In the genomic region with DNA sequence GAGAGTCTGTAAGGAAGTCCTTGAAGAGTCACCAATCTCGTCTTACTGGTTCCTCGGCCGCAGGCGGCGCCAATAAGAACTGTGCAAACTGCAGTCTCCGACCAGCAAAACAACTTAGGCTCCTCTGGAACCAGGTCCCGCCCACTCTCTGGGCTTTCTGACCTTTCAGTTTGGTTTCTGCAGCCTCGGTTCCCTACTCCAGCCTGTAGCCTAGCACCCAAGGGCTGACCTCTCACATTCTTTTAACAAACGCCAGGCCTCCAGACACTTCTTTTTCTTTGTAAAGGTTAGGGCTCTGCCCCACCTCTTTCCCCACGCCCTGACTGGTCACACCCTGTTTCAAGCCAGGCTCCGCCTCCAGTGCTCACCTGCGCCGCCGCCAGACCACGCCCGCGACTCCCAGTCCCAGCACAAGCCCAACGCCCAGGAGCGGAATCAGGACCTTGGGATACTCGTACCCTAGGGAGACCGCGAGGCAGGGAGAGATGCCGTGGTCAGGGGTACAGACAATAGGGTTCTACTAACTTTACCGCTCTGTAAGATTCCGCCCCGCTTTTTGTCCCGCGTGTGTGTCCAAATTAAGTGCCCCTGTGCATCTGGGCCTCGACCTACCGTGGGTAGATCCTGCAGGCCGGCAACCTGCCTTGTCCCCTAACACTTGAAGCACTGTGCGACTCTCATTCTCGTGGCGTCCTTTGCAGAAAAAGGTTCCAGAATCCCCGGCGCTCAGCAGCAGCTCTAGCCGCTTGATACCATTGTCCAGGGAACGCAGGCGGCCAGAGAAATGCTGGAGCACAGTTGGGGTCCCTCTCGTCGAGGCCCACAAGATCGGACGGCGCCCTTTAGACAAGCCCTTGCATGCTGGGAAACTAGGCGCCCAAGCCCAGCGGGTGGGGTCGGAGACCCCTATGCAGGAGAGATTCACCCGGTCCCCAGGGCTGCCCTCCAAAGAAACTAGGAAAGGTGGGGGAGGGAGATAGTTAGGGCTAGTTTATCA, we compare ENCODE assay signal across 8 mouse cellular contexts. TPM values are rescaled to one million over a fixed set of nuclear protein-coding genes. Genes with fewer than 3 reads are reported as not detected.
DNase-seq lines count a peak whose midpoint lies in the region; ATAC-seq and TF ChIP-seq lines count a peak whose summit lies in the region.

Gene Ly6g6c, plus strand, starts transcription at position 438 of the 997 bp plus-strand sequence.

- H3K27me3 ChIP-seq in G1E (ENCODE audit: insufficient read depth, low read length), result peaks cover 52% of the 10 kb centered on the region
- H3K27me3 ChIP-seq in forebrain, embryonic 10.5 days (ENCODE audit: poor library complexity, severe bottlenecking), result peaks cover 84% of the 10 kb centered on the region
- peaks cover 35% of the 10 kb centered on the region for H3K27me3 ChIP-seq in hindbrain, embryonic 14.5 days (ENCODE audit: control insufficient read depth, insufficient read depth, low read length)
- peaks cover 2% of the 10 kb centered on the region; the same call in 1 of the 2 replicates for H3K27me3 ChIP-seq in liver, adult 2 months (ENCODE audit: control insufficient read depth, insufficient read depth, low read length)
- peaks cover 41% of the 10 kb centered on the region for H3K27me3 ChIP-seq in midbrain, embryonic 15.5 days (replicated peaks)

- H3K4me2 ChIP-seq in hindbrain, embryonic 14.5 days (replicated peaks), result peak within 1 kb of the TSS; percentile 45
- H3K4me2 ChIP-seq in midbrain, embryonic 15.5 days, result peak within 1 kb of the TSS; percentile 43

- H3K4me3 ChIP-seq in G1E (ENCODE audit: low read depth, low read length), result peak within 1 kb of the TSS; percentile 49; the same call in 1 of the 2 replicates
- peak within 1 kb of the TSS; percentile 50 for H3K4me3 ChIP-seq in forebrain, embryonic 10.5 days
- H3K4me3 ChIP-seq in hindbrain, embryonic 14.5 days (replicated peaks; ENCODE audit: low read length), result peak within 1 kb of the TSS; percentile 20
- peak within 1 kb of the TSS; percentile 24 for H3K4me3 ChIP-seq in liver, adult 2 months (ENCODE audit: insufficient read depth, low read depth, low read length)
- peak within 1 kb of the TSS; percentile 13 for H3K4me3 ChIP-seq in midbrain, embryonic 15.5 days

- H3K79me2 ChIP-seq in liver, adult 2 months (ENCODE audit: control insufficient read depth, insufficient read depth, low read length), result no peaks in the 10 kb centered on the region

- DNase-seq in B cell, adult 2 months, result peak; percentile 35 to 38
- DNase-seq in G1E (ENCODE audit: low spot score), result no peak
- DNase-seq in forebrain, embryonic 10.5 days (ENCODE audit: extremely low spot score, low spot score), result peak; percentile 50
- no peak for DNase-seq in hindbrain, embryonic 14.5 days (ENCODE audit: low spot score)
- no peak for DNase-seq in liver, adult 2 months (ENCODE audit: extremely low read depth, low read depth, low spot score)
- DNase-seq in right cerebral cortex, adult 18-20 months, result no peak
- no peak for DNase-seq in frontal cortex, postnatal 36 days (ENCODE audit: low spot score in 2 of 2)

- peak within 1 kb of the TSS; percentile 26; the same call in 1 of the 2 replicates for H3K9ac ChIP-seq in hindbrain, embryonic 14.5 days
- no peak within 1 kb of the TSS for H3K9ac ChIP-seq in liver, adult 2 months (ENCODE audit: low read depth, low read length)
- peak within 1 kb of the TSS; percentile 26; the same call in 1 of the 2 replicates for H3K9ac ChIP-seq in midbrain, embryonic 15.5 days

- no peak for ATAC-seq in G1E (ENCODE audit: extremely low read depth, insufficient number of reproducible peaks, low FRiP score, poor library complexity, severe bottlenecking)
- ATAC-seq in hindbrain, embryonic 14.5 days (ENCODE audit: low FRiP score), result no peak
- no peak for ATAC-seq in midbrain, embryonic 15.5 days (replicated peaks)

- no peak for TF ChIP-seq POLR2A in liver, adult 2 months (IDR thresholded peaks at IDR 0.05; ENCODE audit: extremely low read depth, insufficient read depth, low read length)

- TF ChIP-seq CTCF in G1E (IDR thresholded peaks at IDR 0.05; ENCODE audit: low read depth, low read length), result no peak
- TF ChIP-seq CTCF in liver, adult 2 months (IDR thresholded peaks at IDR 0.05; ENCODE audit: low read depth, low read length), result no peak

- H3K4me1 ChIP-seq in G1E (ENCODE audit: insufficient read depth, low read depth, low read length), result peaks cover 44% of the 10 kb centered on the region
- peaks cover 39% of the 10 kb centered on the region for H3K4me1 ChIP-seq in forebrain, embryonic 10.5 days
- peaks cover 12% of the 10 kb centered on the region for H3K4me1 ChIP-seq in hindbrain, embryonic 14.5 days (replicated peaks; ENCODE audit: control insufficient read depth, insufficient read depth, low read length)
- H3K4me1 ChIP-seq in liver, adult 2 months (ENCODE audit: control insufficient read depth, insufficient read depth, low read length), result no peaks in the 10 kb centered on the region
- peaks cover 18% of the 10 kb centered on the region for H3K4me1 ChIP-seq in midbrain, embryonic 15.5 days

- H3K36me3 ChIP-seq in G1E (replicated peaks), result peaks cover 33% of the 10 kb centered on the region
- H3K36me3 ChIP-seq in forebrain, embryonic 10.5 days (replicated peaks), result peaks cover 32% of the 10 kb centered on the region
- peaks cover 30% of the 10 kb centered on the region for H3K36me3 ChIP-seq in hindbrain, embryonic 14.5 days (replicated peaks; ENCODE audit: control insufficient read depth, insufficient read depth)
- no peaks in the 10 kb centered on the region for H3K36me3 ChIP-seq in liver, adult 2 months (ENCODE audit: control insufficient read depth, insufficient read depth, low read length)
- peaks cover 4% of the 10 kb centered on the region; the same call in 1 of the 2 replicates for H3K36me3 ChIP-seq in midbrain, embryonic 15.5 days (replicated peaks)

- no peaks in the 10 kb centered on the region for H3K9me3 ChIP-seq in G1E (replicated peaks)
- no peaks in the 10 kb centered on the region for H3K9me3 ChIP-seq in forebrain, embryonic 10.5 days
- H3K9me3 ChIP-seq in hindbrain, embryonic 14.5 days (ENCODE audit: control insufficient read depth, low read length), result no peaks in the 10 kb centered on the region
- no peaks in the 10 kb centered on the region for H3K9me3 ChIP-seq in midbrain, embryonic 15.5 days

- 1% methylated on average over 48 of the region's 48 CpGs for WGBS in forebrain, embryonic 10.5 days
- 2% methylated on average over 48 of the region's 48 CpGs for WGBS in hindbrain, embryonic 14.5 days
- WGBS in liver, adult 2 months, result 5% methylated on average over 48 of the region's 48 CpGs
- WGBS in midbrain, embryonic 15.5 days, result under 1% methylated on average over 48 of the region's 48 CpGs

- H3K27ac ChIP-seq in forebrain, embryonic 10.5 days, result peak within 1 kb of the TSS; percentile 77
- H3K27ac ChIP-seq in hindbrain, embryonic 14.5 days, result no peak within 1 kb of the TSS
- no peak within 1 kb of the TSS for H3K27ac ChIP-seq in liver, adult 2 months (replicated peaks; ENCODE audit: insufficient read depth, low read depth, low read length)
- H3K27ac ChIP-seq in midbrain, embryonic 15.5 days, result no peak within 1 kb of the TSS

RNA-seq across cellular contexts. Expression of gene Ly6g6c, which starts in this region (rescaled TPM):
- total RNA-seq in G1E (2014; fragmentation: Nextera tagmentation) (not detected in 2 replicates), G1E (2017) (0.16 TPM in 1 of 2 replicates, not detected in the other)
- not detected in 2 replicates for polyA plus RNA-seq in G1E (2012)
- 0.25 TPM in 1 of 2 replicates, not detected in the other for polyA plus RNA-seq in forebrain, embryonic 10.5 days (2016; fragmentation: Nextera tagmentation; extraction: Ambion mirVana)
- polyA plus RNA-seq in hindbrain, embryonic 14.5 days (2014; fragmentation: Nextera tagmentation; extraction: Ambion mirVana), result not detected in 2 replicates
- total RNA-seq in liver, adult 2 months (2014; rRNA removed), result not detected in 2 replicates
- not detected in 2 replicates for polyA plus RNA-seq in liver, adult 2 months (2012; rRNA removed)
- polyA plus RNA-seq in midbrain, embryonic 15.5 days (2015; fragmentation: Nextera tagmentation; extraction: Ambion mirVana), result 0.31 TPM in 1 of 2 replicates, not detected in the other

Comparison
In these comparisons a context has a peak if more than half of its experiments do, and no peak if none do; other contexts are left out.
1. Peak in DNase-seq, H3K4me3 ChIP-seq and H3K27ac ChIP-seq in forebrain, embryonic 10.5 days; RNA of the gene not detected or under 1 TPM.
2. DNase-seq: peak in B cell, adult 2 months (2 of 2); none in G1E (single experiment), hindbrain, embryonic 14.5 days (single experiment), liver, adult 2 months (single experiment), right cerebral cortex, adult 18-20 months (single experiment) and frontal cortex, postnatal 36 days (0 of 2).
3. Peak in every context shown above with its lines, with median percentiles within 50 percentile points of each other: H3K4me3 ChIP-seq.